Mouse (Mus musculus) kidney, postnatal 4 days (tissue): ENCODE data around the gene Dcxr.
A peak's percentile ranks its signal among the peaks of the same experiment; 100 is the strongest.

Source experiments
- DNase-seq, 2 experiments: peaks; one replicate each; pipeline ENCODE4 v3.0.0; 2021; ENCODE audit warnings: mixed read lengths in 2 of 2

Gene Dcxr

GRCm38 (mm10) chr11:120729432-120730050 is 2.5 kb upstream of the Dcxr start:
- peak; percentile 73 to 82 for DNase-seq

- no peak for DNase-seq
Observed at GRCm38 (mm10) chr11:120728530-120729240, 1.6 kb upstream of the Dcxr start.

GRCm38 (mm10) chr11:120727564-120727963 is 483 bp upstream of the Dcxr start:
- no peak for DNase-seq

GRCm38 (mm10) chr11:120726243-120727168 is 575 bp downstream of the Dcxr start:
- no peak for DNase-seq

DNA sequence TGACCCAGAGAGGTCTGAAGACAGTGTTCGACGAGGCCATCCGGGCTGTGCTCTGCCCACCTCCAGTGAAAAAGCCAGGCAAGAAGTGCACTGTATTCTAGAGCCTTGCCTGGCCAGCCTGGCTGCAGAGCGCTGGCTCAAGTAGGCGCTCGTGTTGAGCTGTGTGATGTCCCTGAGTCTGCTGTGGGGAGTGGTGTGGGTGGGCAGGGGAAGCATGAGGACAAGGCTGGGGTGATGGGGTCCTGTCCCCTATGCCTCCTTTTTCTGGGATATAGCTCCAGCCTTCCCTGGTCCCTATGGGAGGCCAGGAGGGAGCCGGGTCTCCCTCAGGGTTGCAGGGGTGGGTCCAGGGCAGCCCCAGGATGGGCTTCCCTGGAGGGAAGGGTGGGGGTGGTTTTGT is 3.6 kb downstream of the Dcxr start:
- no peak for DNase-seq

DNA sequence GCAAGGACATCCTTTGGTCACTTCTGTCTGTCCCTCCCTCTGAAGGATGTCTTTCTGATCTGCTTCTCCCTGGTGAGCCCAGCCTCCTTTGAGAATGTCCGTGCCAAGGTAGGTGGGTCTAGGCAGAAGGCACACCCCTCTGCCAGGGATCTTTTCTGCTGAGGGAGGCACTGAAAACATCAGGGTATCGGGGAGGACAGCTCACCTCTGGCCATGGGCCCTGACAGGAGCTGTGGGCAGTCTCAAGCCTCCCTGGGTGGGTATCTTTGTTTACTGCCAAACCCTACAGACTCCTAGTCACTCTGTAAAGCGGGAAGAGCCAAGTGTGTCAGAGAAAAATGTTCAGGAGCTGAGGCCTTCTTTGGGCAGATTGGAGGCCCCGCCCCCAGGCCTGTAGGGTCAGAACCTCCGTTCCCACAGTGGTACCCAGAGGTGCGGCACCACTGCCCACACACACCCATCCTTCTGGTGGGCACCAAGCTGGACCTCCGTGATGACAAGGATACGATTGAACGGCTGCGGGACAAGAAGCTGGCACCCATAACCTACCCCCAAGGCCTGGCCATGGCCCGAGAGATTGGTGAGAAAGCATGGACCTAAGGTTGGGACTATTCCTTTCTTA is 4.2 kb downstream of the Dcxr start:
- peak in 1 of 2 experiments; percentile 37 for DNase-seq

- no peak for DNase-seq
Observed at GRCm38 (mm10) chr11:120722067-120722630, 4.9 kb downstream of the Dcxr start.

DNA sequence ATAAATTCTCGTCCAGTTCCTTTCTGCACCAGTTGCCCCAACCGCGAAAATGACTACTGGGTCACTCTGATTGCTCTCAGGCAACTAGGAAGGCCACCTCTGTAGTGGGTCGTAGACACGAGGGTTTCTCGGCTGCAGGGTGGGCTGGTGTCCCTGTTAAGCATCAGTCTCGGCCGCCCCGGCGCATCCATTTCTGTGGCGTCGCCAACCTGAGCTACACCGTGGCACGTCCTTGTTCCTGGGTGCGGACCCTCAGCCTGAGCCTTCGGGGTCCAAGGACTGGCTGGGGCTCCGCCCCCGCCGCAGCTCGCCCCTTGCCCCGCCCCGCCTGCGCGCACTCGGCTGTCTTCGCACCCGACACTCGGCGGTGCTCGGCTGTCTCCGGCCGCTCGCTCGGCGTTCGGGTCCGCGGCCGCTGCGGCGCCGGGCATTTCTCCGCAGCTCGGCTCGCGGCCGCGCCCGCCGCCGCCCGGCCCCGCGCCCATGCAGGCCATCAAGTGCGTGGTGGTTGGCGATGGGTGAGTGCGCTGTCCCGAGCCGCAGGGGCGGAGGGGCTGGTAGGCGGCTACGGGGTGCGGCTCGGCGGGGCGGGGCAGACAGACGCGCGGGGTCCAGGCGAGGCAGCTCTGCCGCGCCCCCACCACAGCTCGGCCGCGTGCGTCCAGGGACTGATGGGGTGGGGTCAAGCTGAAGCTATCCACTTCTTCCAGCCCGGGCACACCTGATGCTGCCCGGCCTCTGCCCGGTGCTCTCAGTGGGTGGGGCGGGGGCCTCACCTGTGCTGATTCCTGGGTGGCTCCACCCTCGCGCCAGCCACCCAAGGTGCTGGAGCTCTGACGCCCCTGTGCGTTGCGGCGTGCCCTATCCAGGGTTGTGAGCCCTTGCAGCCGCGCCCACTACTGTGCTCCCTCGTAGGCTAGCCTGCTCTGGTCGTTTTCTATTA is 5.7 kb downstream of the Dcxr start, which contains the start of gene Rac3:
Gene Rac3, plus strand, starts transcription at position 347 of the 943 bp plus-strand sequence.
- peak; percentile 85 to 89 for DNase-seq

DNA sequence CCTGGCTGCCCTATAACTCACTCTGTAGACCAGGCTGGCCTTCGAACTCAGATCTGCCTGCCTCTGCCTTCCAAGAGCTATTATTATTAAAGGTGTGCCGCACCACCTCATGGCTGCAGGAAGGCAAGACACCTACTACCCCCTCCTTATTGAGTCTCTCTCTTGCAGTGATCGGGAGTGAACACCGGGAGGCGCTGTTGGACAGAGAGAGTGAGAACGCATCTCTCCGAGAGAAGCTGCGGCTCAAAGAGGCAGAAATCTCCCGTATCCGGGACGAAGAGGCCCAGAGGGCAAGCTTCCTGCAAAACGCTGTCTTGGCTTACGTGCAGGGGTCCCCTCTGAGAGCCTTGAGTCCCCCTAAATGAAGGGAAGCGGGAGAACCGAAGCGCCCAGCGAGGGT is 6.6 kb downstream of the Dcxr start:
- DNase-seq = peak; percentile 96 to 98

- DNase-seq = no peak
Observed at GRCm38 (mm10) chr11:120719841-120720376, 7.2 kb downstream of the Dcxr start.

- DNase-seq = no peak
Observed at GRCm38 (mm10) chr11:120719242-120719641, 7.8 kb downstream of the Dcxr start.

GRCm38 (mm10) chr11:120715131-120715530 is 11.9 kb downstream of the Dcxr start:
- no peak for DNase-seq

DNA sequence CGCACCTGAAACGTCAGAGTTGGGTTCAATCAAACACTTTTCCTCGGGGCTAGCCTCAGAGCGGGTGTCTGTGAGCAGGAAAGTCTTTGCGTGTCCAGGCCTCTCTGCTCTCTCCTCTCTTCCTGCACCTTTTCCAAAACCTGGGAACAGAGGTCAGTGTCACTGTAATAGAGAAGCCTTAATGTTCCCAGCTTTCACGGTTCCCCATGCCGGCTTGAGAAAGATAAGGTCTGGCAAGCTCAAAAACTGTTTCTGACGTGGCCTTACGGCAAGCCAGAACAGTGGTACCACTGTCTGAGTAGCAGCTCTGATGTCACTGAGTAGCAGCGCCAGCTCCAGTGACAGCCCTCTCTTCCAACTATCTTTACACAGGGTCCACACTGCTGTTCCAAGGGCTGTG is 12.5 kb downstream of the Dcxr start:
- no peak for DNase-seq

GRCm38 (mm10) chr11:120713580-120714518 is 13.2 kb downstream of the Dcxr start, which contains the start of the genes Cenpx and Lrrc45:
Gene Cenpx, minus strand, starts transcription at chr11:120713738.
Gene Lrrc45, plus strand, starts transcription at chr11:120713925.
- DNase-seq = peak; percentile 96 to 98

- DNase-seq = peak; percentile 78 to 80
Observed at GRCm38 (mm10) chr11:120712771-120713568, 14.1 kb downstream of the Dcxr start.

DNA sequence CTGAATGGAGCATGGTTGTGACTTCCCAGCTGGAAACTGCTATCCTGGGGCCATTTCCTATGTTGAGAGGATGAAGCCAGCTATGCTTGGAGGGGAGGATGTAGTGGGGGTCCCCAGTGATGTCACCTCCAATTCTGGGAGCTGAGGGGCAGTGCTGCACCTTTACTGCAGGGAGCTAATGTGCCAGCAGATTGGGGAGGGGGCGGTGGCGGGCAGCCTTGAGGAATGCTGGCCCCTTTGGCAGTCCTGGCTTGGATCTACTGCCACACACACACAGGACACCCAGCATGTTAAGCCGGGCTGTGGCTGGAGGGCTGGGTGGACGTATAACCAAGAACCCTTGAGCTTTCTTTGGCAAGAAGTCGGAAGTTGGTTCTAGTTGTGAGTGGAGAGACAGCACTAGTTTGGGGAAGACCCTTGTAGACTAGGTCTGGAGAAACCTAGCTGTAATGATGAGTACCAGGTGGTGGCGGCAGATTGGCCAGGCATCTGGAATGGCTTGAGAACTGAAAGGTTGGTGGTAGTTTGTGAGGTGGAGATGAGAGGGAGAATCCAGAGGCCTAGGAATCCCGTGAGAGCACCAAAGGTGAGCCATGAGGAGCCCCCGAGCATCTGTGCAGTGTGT is 15.0 kb downstream of the Dcxr start:
- no peak for DNase-seq

GRCm38 (mm10) chr11:120710672-120711071 is 16.4 kb downstream of the Dcxr start:
- DNase-seq = no peak

GRCm38 (mm10) chr11:120709551-120709950 is 17.5 kb downstream of the Dcxr start:
- no peak for DNase-seq
